20 mouse cellular contexts compared by ENCODE assay signal in the genomic region with DNA sequence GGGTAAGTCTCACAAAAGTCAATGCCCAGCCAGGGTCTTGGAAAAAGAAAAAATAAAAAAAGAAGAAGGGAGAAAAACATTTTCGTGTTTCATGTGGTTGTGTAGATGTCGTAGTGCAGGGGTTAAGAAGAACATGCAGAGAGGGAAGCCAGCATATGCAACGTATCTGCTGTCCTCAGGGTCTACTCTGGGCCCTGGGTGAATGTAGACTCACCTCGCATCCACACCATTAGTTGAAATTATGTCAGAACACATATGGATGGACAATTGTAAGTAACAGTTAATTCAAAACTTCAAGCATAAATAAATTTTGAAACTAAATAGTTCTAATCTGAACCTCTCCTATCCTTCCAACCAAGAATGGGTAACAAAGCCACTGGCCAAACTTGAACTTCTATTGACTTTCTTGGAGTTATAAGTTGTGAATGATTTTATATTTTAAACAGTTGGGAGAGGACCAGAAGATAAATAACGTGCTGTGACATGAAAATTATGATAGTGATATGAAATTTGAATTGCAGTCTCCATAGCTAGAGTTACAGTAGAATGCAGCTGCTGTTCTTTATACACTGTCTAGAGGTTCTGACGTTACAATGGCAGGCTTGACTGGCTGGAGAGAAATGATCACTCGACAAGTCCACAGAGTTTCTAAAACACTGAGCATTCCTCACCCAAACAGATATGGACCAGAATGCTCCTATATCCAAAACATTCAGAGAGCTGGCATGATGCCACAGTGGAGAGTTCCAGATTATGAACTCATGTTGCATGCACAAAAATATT. TPM values are rescaled to one million over a fixed set of nuclear protein-coding genes. Genes with fewer than 3 reads are reported as not detected.
"Had no signal": no experiment of that assay in that cellular context is flagged by ENCODE, and none has a peak within 500 bp of the region (broad histone marks: within the 10 kb centered on the region; RNA-seq: fewer than 3 reads in every experiment).

No protein-coding gene starts in this region.

- H3K9me3 ChIP-seq: liver, embryonic 13.5 days; liver, embryonic 15.5 days; megakaryocyte, embryonic 14.5 days; midbrain, embryonic 13.5 days; midbrain, embryonic 15.5 days; neural tube, embryonic 12.5 days had no signal

- H3K9ac ChIP-seq: liver, embryonic 13.5 days; liver, embryonic 15.5 days; liver, postnatal 0 days; midbrain, embryonic 13.5 days; midbrain, embryonic 15.5 days; neural tube, embryonic 12.5 days had no signal

- ATAC-seq: liver, postnatal 0 days; midbrain, embryonic 13.5 days; midbrain, embryonic 15.5 days had no signal

- DNase-seq: liver, embryonic 13.5 days; liver, postnatal 0 days; lung, postnatal 10 days; retina, postnatal 1 day; right cerebral cortex, adult 18-20 months; right cerebral cortex, postnatal 25 days; right cerebral cortex, postnatal 4 days; spleen, adult 18-20 months; thymus, adult 18-20 months; thymus, postnatal 14 days; thymus, postnatal 36 days had no signal

- H3K36me3 ChIP-seq: liver, embryonic 13.5 days; liver, embryonic 15.5 days; midbrain, embryonic 13.5 days; midbrain, embryonic 15.5 days; neural tube, embryonic 12.5 days had no signal

- H3K27me3 ChIP-seq: liver, embryonic 13.5 days; liver, embryonic 15.5 days; megakaryocyte, embryonic 14.5 days; midbrain, embryonic 13.5 days; midbrain, embryonic 15.5 days; neural tube, embryonic 12.5 days had no signal

- H3K4me2 ChIP-seq: liver, embryonic 13.5 days; liver, embryonic 15.5 days; midbrain, embryonic 11.5 days; midbrain, embryonic 13.5 days; midbrain, embryonic 15.5 days; neural tube, embryonic 12.5 days had no signal

- H3K4me3 ChIP-seq: liver, embryonic 13.5 days; liver, embryonic 15.5 days; megakaryocyte, embryonic 14.5 days; midbrain, embryonic 13.5 days; midbrain, embryonic 15.5 days; neural tube, embryonic 12.5 days had no signal

- H3K27ac ChIP-seq: liver, embryonic 13.5 days; liver, embryonic 15.5 days; macrophage; midbrain, embryonic 13.5 days; midbrain, embryonic 15.5 days; neural tube, embryonic 12.5 days had no signal

- H3K4me1 ChIP-seq: liver, embryonic 13.5 days; liver, embryonic 15.5 days; megakaryocyte, embryonic 14.5 days; midbrain, embryonic 13.5 days; midbrain, embryonic 15.5 days; neural tube, embryonic 12.5 days had no signal

RNA-seq across cellular contexts. Expression of a gene that starts 16.1 kb away (rescaled TPM):
- total RNA-seq: monocyte, adult 5-6 weeks; neutrophil, adult 5-6 weeks had no signal
- polyA plus RNA-seq: macrophage had no signal
